Mouse (Mus musculus): Measurements from ENCODE around the gene Fblim1.
"Not testable (repeated sequence)": the region's sequence is repeated elsewhere in the genome, so short reads cannot be mapped to it uniquely, and the experiment has no call there.

The Fblim1 gene

GRCm38 (mm10) chr4:141568966-141569365, 36.9 kb downstream of the Fblim1 start:
- in situ Hi-C loops (cut with MseI, MboI), result no loop called here

DNA sequence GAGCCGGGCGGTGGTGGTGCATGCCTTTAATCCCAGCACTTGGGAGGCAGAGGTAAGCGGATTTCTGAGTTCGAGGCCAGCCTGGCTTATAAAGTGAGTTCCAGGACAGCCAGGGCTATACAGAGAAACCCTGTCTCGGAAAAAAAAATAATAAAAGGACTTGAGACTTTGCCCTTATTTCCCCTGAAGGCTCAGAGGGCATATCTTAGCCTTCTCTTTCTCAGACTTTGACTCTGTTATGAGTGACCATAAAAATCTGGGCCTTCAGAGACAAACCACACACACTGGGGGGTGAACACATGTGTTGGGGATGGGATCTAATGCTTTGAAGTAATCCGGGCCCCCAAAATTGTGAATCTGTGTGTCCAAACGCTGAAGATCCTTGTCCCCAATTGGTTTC, 38.7 kb downstream of the Fblim1 start:
- in situ Hi-C loops (cut with MseI, MboI), result not testable (repeated sequence)

DNA sequence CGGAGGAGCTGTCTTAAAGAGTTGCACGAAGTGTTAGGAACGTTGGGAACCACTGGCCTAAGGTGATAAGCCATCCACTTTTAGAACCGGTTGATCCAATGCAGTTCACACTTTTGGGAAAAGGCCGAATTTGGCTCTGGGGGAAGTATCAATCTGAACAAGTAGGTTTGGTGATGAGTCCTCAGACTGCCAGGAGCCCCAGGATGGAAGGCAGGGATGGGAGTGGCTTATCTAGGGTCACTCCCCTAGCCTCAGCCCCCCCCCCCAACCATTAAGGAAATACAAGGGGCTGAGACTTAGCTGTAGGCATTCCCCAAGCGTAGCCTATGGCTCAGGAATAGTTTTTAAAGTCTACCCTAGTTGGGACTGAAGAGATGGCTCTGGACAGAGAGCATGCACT, 39.7 kb downstream of the Fblim1 start:
- in situ Hi-C loops (cut with MseI, MboI), result no loop called here

DNA sequence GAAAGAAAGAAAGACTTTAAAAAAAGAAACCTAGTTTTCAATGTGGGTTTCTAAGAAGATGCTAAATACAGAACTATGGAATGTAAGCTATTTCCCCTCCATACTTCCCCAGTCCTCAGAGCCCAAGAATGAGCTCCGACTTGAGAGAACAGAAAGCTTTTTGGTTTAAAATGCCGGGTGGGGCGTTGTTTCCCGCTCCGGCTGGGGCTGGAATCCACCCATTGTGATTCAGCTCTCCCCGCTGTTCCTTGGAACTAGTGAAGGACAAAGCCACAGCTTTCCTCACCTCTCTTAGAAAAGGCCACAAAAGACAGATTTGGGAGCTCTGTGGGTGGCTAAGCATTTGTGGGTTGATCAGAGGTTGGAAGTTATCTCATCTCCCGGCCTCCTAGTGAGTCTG, 40.6 kb downstream of the Fblim1 start:
- in situ Hi-C loops (cut with MseI, MboI), result no loop called here

GRCm38 (mm10) chr4:141564660-141565059, 41.2 kb downstream of the Fblim1 start:
- in situ Hi-C loops (cut with MseI, MboI), result no loop called here

DNA sequence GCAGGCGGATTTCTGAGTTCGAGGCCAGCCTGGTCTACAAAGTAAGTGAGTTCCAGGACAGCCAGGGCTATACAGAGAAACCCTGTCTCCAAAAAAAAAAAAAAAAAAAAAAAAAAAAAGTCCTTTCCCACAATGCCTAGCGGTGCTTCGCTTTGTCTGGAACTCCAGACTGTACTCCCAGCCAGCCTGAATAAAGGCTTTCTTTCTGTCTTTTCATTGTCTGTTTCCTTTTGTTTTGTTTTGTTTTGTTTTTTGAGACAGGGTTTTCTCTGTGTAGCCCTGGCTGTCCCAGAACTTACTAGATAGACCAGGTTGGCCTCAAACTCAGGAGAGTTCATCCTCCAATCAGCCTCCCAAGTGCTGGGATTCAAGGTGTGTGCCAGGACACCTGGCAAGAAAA, 41.7 kb downstream of the Fblim1 start:
- in situ Hi-C loops (cut with MseI, MboI), result no loop called here

- in situ Hi-C loops (cut with MseI, MboI), result no loop called here
Measured at GRCm38 (mm10) chr4:141562281-141562680, 43.6 kb downstream of the Fblim1 start.

GRCm38 (mm10) chr4:141561331-141561919, 44.5 kb downstream of the Fblim1 start:
- in situ Hi-C loops (cut with MseI, MboI), result not testable (repeated sequence)

DNA sequence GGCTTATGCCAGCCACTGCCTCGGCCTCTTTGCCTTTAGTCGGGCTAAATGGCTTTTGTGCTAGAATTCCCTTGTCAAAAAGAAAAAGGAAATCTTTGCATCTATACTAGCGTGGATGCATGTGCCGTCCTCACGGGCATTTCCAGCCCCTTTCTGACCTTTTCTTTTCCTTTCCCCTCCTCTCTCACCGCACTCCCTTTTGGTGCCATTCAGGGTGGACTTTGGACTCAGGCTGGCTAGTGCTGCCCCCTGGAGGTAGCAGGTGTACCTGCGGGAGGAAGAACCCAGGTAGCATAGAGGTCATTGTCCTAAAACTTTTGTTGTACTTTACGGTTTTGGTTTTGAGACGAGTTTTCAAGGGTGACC, 46.0 kb downstream of the Fblim1 start:
- in situ Hi-C loops (cut with MseI, MboI), result no loop called here

GRCm38 (mm10) chr4:141559131-141559897, 46.6 kb downstream of the Fblim1 start:
- in situ Hi-C loops (cut with MseI, MboI), result no loop called here

GRCm38 (mm10) chr4:141558658-141559057, 47.2 kb downstream of the Fblim1 start:
- in situ Hi-C loops (cut with MseI, MboI), result no loop called here

DNA sequence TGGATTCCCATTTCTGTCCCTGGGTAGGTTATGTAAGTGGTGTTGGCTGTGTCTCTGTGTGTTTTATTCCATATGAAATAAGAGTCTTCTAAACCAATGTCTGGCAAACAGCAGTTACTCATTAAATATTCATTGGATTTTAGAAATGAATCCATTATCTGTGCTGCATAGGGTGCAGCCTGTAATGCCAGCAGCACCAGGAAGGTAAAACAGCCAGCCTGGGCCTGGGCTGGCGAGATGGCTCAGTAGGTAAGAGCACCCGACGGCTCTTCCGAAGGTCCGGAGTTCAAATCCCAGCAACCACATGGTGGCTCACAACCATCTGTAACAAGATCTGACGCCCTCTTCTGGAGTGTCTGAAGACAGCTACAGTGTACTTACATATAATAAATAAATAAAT, 49.7 kb downstream of the Fblim1 start:
- in situ Hi-C loops (cut with MseI, MboI), result not testable (repeated sequence)

- in situ Hi-C loops (cut with MseI, MboI), result not testable (repeated sequence)
Measured at GRCm38 (mm10) chr4:141554255-141554865, 51.5 kb downstream of the Fblim1 start.

- in situ Hi-C loops (cut with MseI, MboI), result no loop called here
Measured at GRCm38 (mm10) chr4:141552484-141552883, 53.4 kb downstream of the Fblim1 start.

GRCm38 (mm10) chr4:141547299-141547698, 58.6 kb downstream of the Fblim1 start:
- in situ Hi-C loops (cut with MseI, MboI), result no loop called here

DNA sequence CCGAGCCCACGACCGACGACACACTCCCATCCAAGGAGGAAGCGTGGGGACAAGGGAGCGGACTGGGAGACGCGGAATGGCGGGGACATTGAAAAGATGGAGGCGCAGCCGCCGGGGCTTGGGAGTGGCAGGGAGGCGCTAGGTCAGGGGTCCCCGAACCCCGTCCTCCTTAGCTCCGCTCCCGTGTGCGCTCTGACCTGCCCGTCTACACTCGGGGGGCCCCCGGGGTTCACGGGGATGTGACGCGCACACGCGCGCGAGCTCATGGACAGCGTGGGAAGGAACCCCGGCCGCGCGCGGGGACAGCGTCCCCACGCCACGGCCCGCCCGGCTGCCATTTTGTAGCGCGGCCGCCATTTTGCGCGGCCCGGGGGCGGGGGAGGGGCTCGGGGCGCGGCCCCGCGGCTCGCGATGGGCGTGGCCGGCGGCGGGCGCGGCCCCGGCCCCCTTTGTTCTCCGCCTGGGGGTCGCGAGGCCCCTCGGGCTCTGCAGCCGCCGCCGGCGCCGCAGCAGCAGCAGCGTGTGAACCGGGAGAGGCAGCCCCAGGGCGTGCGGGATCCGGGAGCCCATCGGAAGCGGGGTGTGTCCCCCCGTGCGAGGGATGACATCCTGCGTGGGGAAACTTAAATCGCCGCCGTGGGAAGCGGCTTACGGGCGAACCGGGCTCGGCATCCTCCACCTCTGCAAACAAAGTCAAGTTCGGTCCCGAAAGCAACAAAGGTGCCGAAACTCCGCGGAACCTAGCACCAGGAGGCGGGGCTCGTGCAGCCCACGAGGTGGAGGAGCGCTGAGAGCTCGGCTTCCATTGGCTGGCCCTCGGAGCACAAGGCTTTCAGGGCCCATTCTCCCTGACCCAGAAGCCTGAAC, 59.3 kb downstream of the Fblim1 start:
- in situ Hi-C loops (cut with MseI, MboI), result no loop called here

DNA sequence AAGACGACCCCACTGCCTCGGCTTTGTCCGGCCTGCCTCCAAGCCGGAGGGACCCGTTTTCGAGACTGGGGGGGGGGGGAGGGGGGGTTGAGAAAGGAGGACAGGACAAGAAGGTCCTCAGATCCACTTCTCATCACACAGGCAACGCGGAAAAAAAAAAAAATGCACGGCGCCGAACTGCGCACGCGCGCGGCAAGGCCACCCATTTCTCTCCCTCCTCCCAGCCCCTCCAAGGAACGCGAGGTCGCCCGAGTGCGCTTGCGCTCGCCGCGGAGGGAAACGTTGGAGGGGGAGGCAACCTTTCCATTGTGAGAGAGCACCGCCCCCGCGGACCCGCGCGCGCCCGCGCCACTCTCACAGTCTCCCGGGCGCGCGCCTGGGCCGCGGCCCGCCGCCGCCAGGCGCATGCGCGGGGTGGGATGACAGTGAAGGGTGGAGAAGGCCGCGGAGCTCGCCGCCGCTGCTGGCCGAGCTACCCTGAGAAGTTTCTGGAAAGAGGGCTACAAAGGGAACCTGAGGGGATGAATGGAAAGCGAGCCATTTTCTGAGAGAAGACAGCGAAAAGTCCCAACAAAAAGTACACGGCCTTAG, 60.1 kb downstream of the Fblim1 start:
- in situ Hi-C loops (cut with MseI, MboI), result no loop called here

- in situ Hi-C loops (cut with MseI, MboI), result no loop called here
Measured at GRCm38 (mm10) chr4:141545071-141545742, 60.7 kb downstream of the Fblim1 start.

DNA sequence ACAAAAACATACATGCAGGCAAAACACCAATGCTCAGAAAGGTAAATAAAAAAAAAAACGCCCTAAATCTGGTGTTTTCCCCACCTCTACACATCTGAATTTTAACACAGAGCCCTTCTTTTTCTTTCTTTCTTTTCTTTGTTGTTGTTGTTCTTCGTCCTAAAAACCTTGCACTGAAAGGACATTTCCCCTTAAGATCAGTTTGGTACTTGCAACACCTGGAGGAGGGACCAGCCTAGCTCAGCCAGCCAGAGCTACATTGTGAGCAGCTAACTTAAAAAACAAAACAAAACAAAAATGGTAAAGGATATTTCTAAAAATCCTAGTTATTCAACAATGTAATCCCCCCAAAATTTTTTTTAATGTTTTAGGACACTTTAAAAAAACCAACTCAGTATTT, 61.4 kb downstream of the Fblim1 start:
- in situ Hi-C loops (cut with MseI, MboI), result no loop called here

DNA sequence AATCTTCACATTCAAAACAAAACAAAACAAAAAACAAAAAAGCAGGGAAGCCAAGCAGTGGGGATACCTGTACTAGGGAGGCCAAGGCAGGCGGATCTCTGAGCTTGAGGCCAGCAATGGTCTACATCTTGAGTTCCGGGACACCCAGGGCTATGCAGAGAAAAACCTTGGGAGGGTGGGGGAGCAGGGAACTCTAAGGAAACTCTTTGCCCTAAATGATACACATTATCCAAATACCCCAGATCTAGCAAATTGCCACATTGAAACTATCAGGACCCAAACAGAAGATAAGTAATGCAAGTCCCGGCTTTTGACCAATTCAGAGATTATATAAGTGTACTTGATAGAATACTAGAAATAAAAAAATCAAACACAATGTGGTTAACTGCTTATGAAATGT, 62.3 kb downstream of the Fblim1 start:
- in situ Hi-C loops (cut with MseI, MboI), result no loop called here

GRCm38 (mm10) chr4:141541851-141542250, 64.0 kb downstream of the Fblim1 start:
- in situ Hi-C loops (cut with MseI, MboI), result no loop called here
